Mouse (Mus musculus) myocyte (in vitro differentiated cells): Measurements from ENCODE around the gene Camk1g. TPM values are rescaled to one million over a fixed set of nuclear protein-coding genes. Genes with fewer than 3 reads are reported as not detected.
A peak's percentile ranks its signal among the peaks of the same experiment; 100 is the strongest.

Experiments used
- H3K27me3 ChIP-seq: one replicate; pipeline ENCODE4 v1.6.1; 2011; ENCODE audit not compliant: control insufficient read depth, insufficient read depth, insufficient read length
- H3K36me3 ChIP-seq: one replicate; pipeline ENCODE4 v1.6.1; 2011; ENCODE audit not compliant: control insufficient read depth, insufficient read depth
- H3K4me2 ChIP-seq: one replicate; pipeline ENCODE4 v1.6.1; 2011; ENCODE audit warnings: low read depth, control low read depth
- H3K4me3 ChIP-seq: one replicate; pipeline ENCODE4 v1.5.1; 2011; ENCODE audit warnings: mild to moderate bottlenecking, control low read depth, moderate library complexity
- H3K79me2 ChIP-seq: one replicate; pipeline ENCODE4 v1.6.1; 2011; ENCODE audit not compliant: control insufficient read depth, insufficient read depth
- H3ac ChIP-seq: one replicate; pipeline ENCODE4 v1.6.1; 2011; ENCODE audit not compliant: control insufficient read depth, insufficient read length
- CEBPB ChIP-seq: IDR thresholded peaks from 2 replicates; pipeline ENCODE4 v1.6.1; 2011; ENCODE audit warnings: mild to moderate bottlenecking, moderate library complexity; ENCODE audit not compliant: poor library complexity, insufficient read depth, severe bottlenecking
- E2F4 ChIP-seq: IDR thresholded peaks from one replicate; pipeline ENCODE4 v1.6.1; 2011; ENCODE audit warnings: mild to moderate bottlenecking, control low read depth, moderate library complexity; ENCODE audit not compliant: insufficient read depth
- MAX ChIP-seq: IDR thresholded peaks from one replicate; pipeline ENCODE4 v1.6.1; 2011; ENCODE audit warnings: low read depth, mild to moderate bottlenecking, control low read depth
- MYOD1 ChIP-seq, 3 experiments: IDR thresholded peaks; one replicate each; pipeline ENCODE4 v1.6.1; 2011; ENCODE audit warnings: control low read depth in 2 of 3, low read depth in 2 of 3, mild to moderate bottlenecking in 2 of 3, moderate library complexity in 1 of 3; ENCODE audit not compliant: insufficient read length in 2 of 3, control insufficient read depth in 1 of 3
- MYOG ChIP-seq, 3 experiments: IDR thresholded peaks; one replicate each; pipeline ENCODE4 v1.6.1; 2011; ENCODE audit warnings: control low read depth in 2 of 3, low read depth in 2 of 3, mild to moderate bottlenecking in 2 of 3; ENCODE audit not compliant: insufficient read length in 2 of 3, control insufficient read depth in 1 of 3, insufficient read depth in 1 of 3
- POLR2A ChIP-seq: IDR thresholded peaks from one replicate; pipeline ENCODE4 v1.6.1; 2011; ENCODE audit warnings: low read depth, mild to moderate bottlenecking, control low read depth, moderate library complexity; ENCODE audit not compliant: insufficient read length
- POLR2AphosphoS2 ChIP-seq: IDR thresholded peaks from one replicate; pipeline ENCODE4 v1.6.1; 2011; ENCODE audit warnings: low read depth, control low read depth; ENCODE audit not compliant: insufficient read length
- REST ChIP-seq: IDR thresholded peaks from one replicate; pipeline ENCODE4 v1.6.1; 2011; ENCODE audit warnings: mild to moderate bottlenecking, control low read depth, moderate library complexity; ENCODE audit not compliant: insufficient read depth, insufficient read length
- SRF ChIP-seq: IDR thresholded peaks from one replicate; pipeline ENCODE4 v1.6.1; 2011; ENCODE audit warnings: low read depth; ENCODE audit not compliant: control insufficient read depth, insufficient read length
- TCF12 ChIP-seq: IDR thresholded peaks from one replicate; pipeline ENCODE4 v1.6.1; 2011; ENCODE audit warnings: mild to moderate bottlenecking, control low read depth; ENCODE audit not compliant: poor library complexity, insufficient read depth, severe bottlenecking
- TCF3 ChIP-seq: IDR thresholded peaks from one replicate; pipeline ENCODE4 v1.6.1; 2011; ENCODE audit warnings: low read depth, control low read depth; ENCODE audit not compliant: insufficient read length
- USF1 ChIP-seq: IDR thresholded peaks from one replicate; pipeline ENCODE4 v1.6.1; 2011; ENCODE audit warnings: low read depth, mild to moderate bottlenecking, control low read depth, moderate library complexity
- polyA plus RNA-seq: library from polyadenylated mRNA; unstranded; fragments of >200 nt; fragmentation: generic; extraction: Trizol; gene quantifications from one replicate; pipeline ENCODE4 v1.2.1, GENCODE M21; 2012; ENCODE audit warnings: missing spikeins

Gene Camk1g
- polyA plus RNA-seq, 1 experiment, result 4.1 TPM

GRCm38 (mm10) chr1:193397109-193397508 is 27.0 kb upstream of the Camk1g start:
- Histone ChIP-seq H3ac (no peak overlapping the region), H3K27me3 (no peaks in the 10 kb centered on the region), H3K79me2 (no peaks in the 10 kb centered on the region), H3K4me3 (no peak overlapping the region), H3K36me3 (no peaks in the 10 kb centered on the region), H3K4me2 (no peak overlapping the region)
- TF ChIP-seq MYOG (IDR thresholded peaks at IDR 0.05; ENCODE audit: control insufficient read depth in 1 of 3, insufficient read depth in 1 of 3, insufficient read length in 2 of 3, low read depth in 2 of 3) (no peak), SRF (no peak), POLR2A (no peak), POLR2AphosphoS2 (no peak), TCF12 (no peak), USF1 (no peak), CEBPB (no peak), MAX (no peak), MYOD1 (IDR thresholded peaks at IDR 0.05; ENCODE audit: control insufficient read depth in 1 of 3, insufficient read length in 2 of 3, low read depth in 2 of 3) (no peak)

GRCm38 (mm10) chr1:193392266-193392665 is 22.2 kb upstream of the Camk1g start:
- TF ChIP-seq TCF12, result no peak
- no peaks in the 10 kb centered on the region for H3K79me2 ChIP-seq
- H3K27me3 ChIP-seq, result no peaks in the 10 kb centered on the region
- no peak overlapping the region for H3ac ChIP-seq
- H3K36me3 ChIP-seq, result no peaks in the 10 kb centered on the region
- no peak overlapping the region for H3K4me3 ChIP-seq
- H3K4me2 ChIP-seq, result no peak overlapping the region

- TF ChIP-seq USF1 (no peak), TCF3 (no peak), CEBPB (no peak), MAX (no peak), POLR2AphosphoS2 (no peak), TCF12 (no peak), E2F4 (no peak), REST (no peak), POLR2A (no peak), SRF (no peak), MYOD1 (IDR thresholded peaks at IDR 0.05; ENCODE audit: control insufficient read depth in 1 of 3, insufficient read length in 2 of 3, low read depth in 2 of 3) (no peak), MYOG (IDR thresholded peaks at IDR 0.05; ENCODE audit: control insufficient read depth in 1 of 3, insufficient read depth in 1 of 3, insufficient read length in 2 of 3, low read depth in 2 of 3) (no peak)
- no peaks in the 10 kb centered on the region for H3K27me3 ChIP-seq
- H3K79me2 ChIP-seq, result no peaks in the 10 kb centered on the region
- no peaks in the 10 kb centered on the region for H3K36me3 ChIP-seq
- no peak overlapping the region for H3ac ChIP-seq
- H3K4me3 ChIP-seq, result no peak overlapping the region
- H3K4me2 ChIP-seq, result peak overlapping the region; percentile 10
These were observed 19.9 kb upstream of the Camk1g start for GRCm38 (mm10) chr1:193390004-193390403.

GRCm38 (mm10) chr1:193389505-193389904 is 19.4 kb upstream of the Camk1g start:
- Histone ChIP-seq H3K27me3 (no peaks in the 10 kb centered on the region), H3K79me2 (no peaks in the 10 kb centered on the region), H3K4me3 (no peak overlapping the region), H3ac (no peak overlapping the region), H3K4me2 (peak overlapping the region; percentile 10), H3K36me3 (no peaks in the 10 kb centered on the region)
- TF ChIP-seq TCF12 (no peak), POLR2AphosphoS2 (no peak), CEBPB (peak; percentile 62; the same call in 1 of the 2 replicates), REST (no peak), USF1 (no peak), MYOG (IDR thresholded peaks at IDR 0.05; ENCODE audit: control insufficient read depth in 1 of 3, insufficient read depth in 1 of 3, insufficient read length in 2 of 3, low read depth in 2 of 3) (peak in 1 of 3 experiments; percentile 58), TCF3 (no peak), MYOD1 (IDR thresholded peaks at IDR 0.05; ENCODE audit: control insufficient read depth in 1 of 3, insufficient read length in 2 of 3, low read depth in 2 of 3) (peak in 2 of 3 experiments; percentile 49 to 66), SRF (no peak), MAX (no peak), POLR2A (no peak)

- no peak for TF ChIP-seq CEBPB
- no peaks in the 10 kb centered on the region for H3K27me3 ChIP-seq
- no peak overlapping the region for H3K4me2 ChIP-seq
- no peaks in the 10 kb centered on the region for H3K36me3 ChIP-seq
- no peak overlapping the region for H3ac ChIP-seq
- H3K4me3 ChIP-seq, result no peak overlapping the region
- H3K79me2 ChIP-seq, result no peaks in the 10 kb centered on the region
These were observed 17.1 kb upstream of the Camk1g start for GRCm38 (mm10) chr1:193387241-193387640.

- Histone ChIP-seq H3K4me3 (no peak overlapping the region), H3K79me2 (no peaks in the 10 kb centered on the region), H3K4me2 (no peak overlapping the region), H3K27me3 (no peaks in the 10 kb centered on the region), H3ac (no peak overlapping the region), H3K36me3 (no peaks in the 10 kb centered on the region)
- TF ChIP-seq MYOG (IDR thresholded peaks at IDR 0.05; ENCODE audit: control insufficient read depth in 1 of 3, insufficient read depth in 1 of 3, insufficient read length in 2 of 3, low read depth in 2 of 3) (no peak), POLR2A (no peak), TCF3 (no peak), USF1 (no peak), CEBPB (no peak), POLR2AphosphoS2 (no peak), MAX (no peak)
These were observed 16.0 kb upstream of the Camk1g start for GRCm38 (mm10) chr1:193386136-193386535.
